Mouse (Mus musculus) intestine, postnatal 0 days (tissue): Measurements from ENCODE around the gene 1700012P22Rik. TPM values are rescaled to one million over a fixed set of nuclear protein-coding genes. Genes with fewer than 3 reads are reported as not detected.
A peak's percentile ranks its signal among the peaks of the same experiment; 100 is the strongest.

ENCODE experiments used
- ATAC-seq: fragments of 200-750 bp; cut with Nextera tagmentation; 2 replicates; pipeline ENCODE4 v1.8.0; 2017; ENCODE audit warnings: mild to moderate bottlenecking, moderate TSS enrichment, moderate library complexity
- H3K27ac ChIP-seq: fragments of 300-500 bp; sonication (generic); 2 replicates; pipeline ENCODE4 v1.5.1; 2014; ENCODE audit warnings: mild to moderate bottlenecking, low read depth, low read length, moderate library complexity
- H3K27me3 ChIP-seq: fragments of 300-500 bp; sonication (generic); replicated peaks from 2 replicates; pipeline ENCODE4 v1.6.1; 2014; ENCODE audit warnings: low read length, mixed read lengths; ENCODE audit not compliant: control insufficient read depth, insufficient read depth
- H3K36me3 ChIP-seq: fragments of 300-500 bp; sonication (generic); 2 replicates; pipeline ENCODE4 v1.6.1; 2014; ENCODE audit warnings: mild to moderate bottlenecking, moderate library complexity; ENCODE audit not compliant: control insufficient read depth, insufficient read depth
- H3K4me1 ChIP-seq: fragments of 300-500 bp; sonication (generic); replicated peaks from 2 replicates; pipeline ENCODE4 v1.6.1; 2014; ENCODE audit warnings: antibody characterized with exemption, low read length, mixed read lengths; ENCODE audit not compliant: control insufficient read depth, insufficient read depth
- H3K4me2 ChIP-seq: fragments of 300-500 bp; sonication (generic); replicated peaks from 2 replicates; pipeline ENCODE4 v1.6.1; 2014; ENCODE audit warnings: low read depth, mild to moderate bottlenecking, moderate library complexity
- H3K4me3 ChIP-seq: fragments of 300-500 bp; sonication (generic); 2 replicates; pipeline ENCODE4 v1.5.1; 2014; ENCODE audit warnings: low read depth, low read length
- H3K9ac ChIP-seq: fragments of 300-500 bp; sonication (generic); 2 replicates; pipeline ENCODE4 v1.6.1; 2014; ENCODE audit warnings: mild to moderate bottlenecking, low read depth, low read length
- H3K9me3 ChIP-seq: fragments of 300-500 bp; sonication (generic); 2 replicates; pipeline ENCODE4 v1.6.1; 2016; ENCODE audit warnings: mixed run types; ENCODE audit not compliant: control insufficient read depth
- CTCF ChIP-seq: sonication (generic); IDR thresholded peaks from 2 replicates; pipeline ENCODE4 v1.5.1; 2016; ENCODE audit warnings: low read depth, mild to moderate bottlenecking, control low read depth, antibody characterized with exemption, moderate library complexity
- WGBS: fragments of 180-500 bp; shearing (Covaris S2); extraction: QIAGEN DNeasy Blood & Tissue Kit; methylation state at CpG from one replicate; pipeline ENCODE4 v1.1.7; 2014; 5-methylcytosine and 5-hydroxymethylcytosine counted together
- polyA plus RNA-seq: library from polyadenylated mRNA; unstranded; fragments of >200 nt; fragmentation: Nextera tagmentation; extraction: Ambion mirVana; gene quantifications from 2 replicates; pipeline ENCODE4 v1.2.1, GENCODE M21; 2015

The 1700012P22Rik gene
- polyA plus RNA-seq, 1 experiment from 2014 or later, result not detected

DNA sequence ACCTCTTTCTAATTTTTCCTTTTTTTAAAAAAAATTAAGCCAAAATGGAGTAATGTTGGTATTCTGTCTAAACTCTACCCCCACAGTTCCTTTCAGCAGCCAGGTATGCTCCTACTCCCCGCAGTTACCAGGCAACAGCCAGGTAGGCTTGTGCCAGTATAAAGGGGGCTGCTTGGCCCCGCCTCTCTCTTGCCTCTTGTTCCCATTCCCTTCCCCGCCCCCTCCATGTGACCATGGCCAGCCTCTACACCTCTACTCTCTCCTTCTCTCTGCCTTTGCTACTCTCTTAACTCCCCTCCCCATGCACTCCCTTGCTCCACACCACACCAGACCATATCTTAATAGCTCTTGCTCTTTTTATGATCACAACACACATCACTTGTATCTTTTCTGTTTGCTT, 32.3 kb downstream of the 1700012P22Rik start:
- no peak for TF ChIP-seq CTCF
- H3K27me3 ChIP-seq, result no peaks in the 10 kb centered on the region
- H3K9ac ChIP-seq, result no peak overlapping the region
- H3K4me3 ChIP-seq, result no peak overlapping the region
- ATAC-seq, result no peak
- H3K4me2 ChIP-seq, result no peak overlapping the region
- no peaks in the 10 kb centered on the region for H3K36me3 ChIP-seq
- WGBS, result 73% methylated on average over 3 of the region's 3 CpGs
- no peaks in the 10 kb centered on the region for H3K4me1 ChIP-seq
- no peaks in the 10 kb centered on the region for H3K9me3 ChIP-seq
- H3K27ac ChIP-seq, result no peak overlapping the region

DNA sequence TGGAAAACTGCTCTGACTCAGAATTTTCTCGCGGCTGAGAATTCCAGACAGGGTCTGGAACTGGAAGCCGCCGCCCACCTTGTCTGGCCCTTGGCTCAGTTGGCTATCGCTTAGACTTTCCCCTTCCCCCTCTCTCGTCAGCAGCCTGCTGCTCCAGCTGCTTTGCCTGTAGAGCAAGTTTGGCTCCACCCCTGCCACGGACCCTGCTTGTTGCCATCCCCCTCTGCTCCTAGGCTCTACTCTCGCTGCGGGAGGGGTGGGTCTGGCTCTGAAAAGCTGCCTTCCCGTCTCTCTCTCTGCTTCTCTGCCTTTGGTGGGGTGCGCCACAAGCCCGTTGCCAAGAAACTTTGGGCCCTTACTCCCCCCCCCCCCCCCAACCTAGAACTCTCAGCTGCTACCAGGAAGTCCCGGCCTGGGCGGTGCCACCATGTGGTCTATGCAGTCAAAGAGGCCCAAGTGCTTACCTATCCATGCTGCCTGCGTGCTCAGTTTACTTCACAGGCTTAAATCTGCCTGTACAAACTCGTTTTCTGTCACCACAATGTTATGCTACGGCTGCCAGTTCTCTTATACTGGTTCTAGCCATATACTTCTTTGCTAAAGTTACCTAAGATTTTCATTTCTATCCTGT, 34.0 kb downstream of the 1700012P22Rik start:
- Histone ChIP-seq H3K4me2 (peak overlapping the region; percentile 69), H3K4me1 (no peaks in the 10 kb centered on the region), H3K27me3 (no peaks in the 10 kb centered on the region), H3K4me3 (peak overlapping the region; percentile 32), H3K36me3 (no peaks in the 10 kb centered on the region), H3K9ac (no peak overlapping the region), H3K9me3 (no peaks in the 10 kb centered on the region), H3K27ac (no peak overlapping the region)
- TF ChIP-seq CTCF, result no peak
- peak; percentile 65 for ATAC-seq
- WGBS, result 6% methylated on average over 17 of the region's 17 CpGs

DNA sequence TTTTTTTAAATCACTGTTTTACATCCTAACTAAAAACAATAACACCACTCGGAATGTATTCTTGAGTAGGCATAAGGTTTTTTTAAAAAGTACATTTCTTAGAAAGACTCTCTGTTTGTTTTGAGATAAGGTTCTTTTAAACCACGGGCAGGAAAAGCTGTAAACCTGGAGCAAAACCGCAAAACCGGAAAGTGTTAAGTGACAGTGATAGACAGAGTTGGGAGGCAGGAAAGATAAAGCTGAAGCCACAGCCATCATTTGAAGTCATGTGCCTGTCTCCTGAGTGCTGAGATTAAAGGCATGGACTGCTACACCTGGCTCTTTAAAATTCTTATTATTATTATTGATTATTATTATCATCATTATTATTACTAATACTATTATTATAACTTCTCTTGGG, 35.9 kb downstream of the 1700012P22Rik start:
- no peak overlapping the region for H3K4me3 ChIP-seq
- no peak overlapping the region for H3K27ac ChIP-seq
- no peak for ATAC-seq
- H3K36me3 ChIP-seq, result no peaks in the 10 kb centered on the region
- no peak overlapping the region for H3K4me2 ChIP-seq
- H3K9ac ChIP-seq, result no peak overlapping the region
- H3K9me3 ChIP-seq, result no peaks in the 10 kb centered on the region
- no peaks in the 10 kb centered on the region for H3K27me3 ChIP-seq
- 14% methylated on average over 4 of the region's 4 CpGs for WGBS
- H3K4me1 ChIP-seq, result no peaks in the 10 kb centered on the region
- TF ChIP-seq CTCF, result no peak

DNA sequence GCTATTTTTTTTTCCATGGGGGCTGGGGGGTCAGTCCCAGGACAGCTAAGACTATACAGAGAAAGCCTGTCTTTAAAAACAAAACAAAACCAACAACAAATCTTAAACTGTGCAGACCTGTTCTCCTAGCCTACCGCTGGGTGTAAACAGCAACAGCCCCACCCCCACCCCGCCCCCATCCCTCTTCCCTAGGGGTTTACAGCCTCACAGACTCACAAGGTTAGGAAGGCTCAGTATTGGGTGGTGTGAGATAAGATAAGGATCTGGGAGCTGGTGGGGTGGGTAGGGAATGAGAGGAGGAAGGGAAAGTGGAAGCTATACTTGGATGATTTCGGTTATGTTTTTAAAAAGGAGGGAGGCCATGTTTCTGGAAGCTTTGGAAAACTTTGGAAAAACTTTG, 42.3 kb downstream of the 1700012P22Rik start:
- H3K36me3 ChIP-seq, result no peaks in the 10 kb centered on the region
- no peaks in the 10 kb centered on the region for H3K4me1 ChIP-seq
- H3K9ac ChIP-seq, result no peak overlapping the region
- no peaks in the 10 kb centered on the region for H3K9me3 ChIP-seq
- no peak overlapping the region for H3K4me3 ChIP-seq
- H3K4me2 ChIP-seq, result no peak overlapping the region
- no peaks in the 10 kb centered on the region for H3K27me3 ChIP-seq
- WGBS, result 29% methylated on average over 3 of the region's 3 CpGs
- H3K27ac ChIP-seq, result no peak overlapping the region
- no peak for TF ChIP-seq CTCF
- ATAC-seq, result no peak

- TF ChIP-seq CTCF, result no peak
- WGBS, result 48% methylated on average over 2 of the region's 2 CpGs
- no peak for ATAC-seq
- H3K4me3 ChIP-seq, result no peak within 1 kb of the TSS
- H3K9ac ChIP-seq, result no peak within 1 kb of the TSS
- no peaks in the 10 kb centered on the region for H3K36me3 ChIP-seq
- H3K27me3 ChIP-seq, result no peaks in the 10 kb centered on the region
- H3K4me2 ChIP-seq, result no peak within 1 kb of the TSS
- H3K4me1 ChIP-seq, result no peaks in the 10 kb centered on the region
- no peak within 1 kb of the TSS for H3K27ac ChIP-seq
- H3K9me3 ChIP-seq, result no peaks in the 10 kb centered on the region
Measured at GRCm38 (mm10) chr4:144377911-144378310, 60.7 kb downstream of the 1700012P22Rik start, which contains the start of gene Pramef20. Pramef20 (minus strand) TSS chr4:144377933.

Other genes with a start within 250 kb of the 1700012P22Rik start
- gene Oog2, start 248.1 kb downstream of the 1700012P22Rik start, polyA plus RNA-seq, result not detected in 2 replicates
- not detected in 2 replicates for gene C87977, start 225.5 kb downstream of the 1700012P22Rik start, polyA plus RNA-seq
- not detected in 2 replicates for gene Pramel5, start 158.3 kb downstream of the 1700012P22Rik start, polyA plus RNA-seq
- not detected in 2 replicates for gene Gm13128, start 108.5 kb downstream of the 1700012P22Rik start, polyA plus RNA-seq
- gene Gm13119, start 80.8 kb downstream of the 1700012P22Rik start, polyA plus RNA-seq, result not detected in 2 replicates
- gene Pramef20, start 60.8 kb downstream of the 1700012P22Rik start, polyA plus RNA-seq, result not detected in 2 replicates
- gene Pramef12, start 30.3 kb downstream of the 1700012P22Rik start, polyA plus RNA-seq, result not detected in 2 replicates
- not detected in 2 replicates for gene Gm9944, start 14.5 kb upstream of the 1700012P22Rik start, polyA plus RNA-seq
- not detected in 2 replicates for gene Aadacl3, start 25.0 kb upstream of the 1700012P22Rik start, polyA plus RNA-seq
- not detected in 2 replicates for gene 9430007A20Rik, start 81.0 kb upstream of the 1700012P22Rik start, polyA plus RNA-seq
- not detected in 2 replicates for gene Gm13124, start 126.4 kb upstream of the 1700012P22Rik start, polyA plus RNA-seq
- gene Aadacl4, start 174.9 kb upstream of the 1700012P22Rik start, polyA plus RNA-seq, result not detected in 2 replicates
- gene Gm436, start 247.6 kb upstream of the 1700012P22Rik start, polyA plus RNA-seq, result not detected in 2 replicates